Mouse (Mus musculus) stomach, embryonic 15.5 days (tissue): ENCODE measurements around the gene Serpinb6a. TPM values are rescaled to one million over a fixed set of nuclear protein-coding genes. Genes with fewer than 3 reads are reported as not detected.

Experiments
- ATAC-seq: fragments of 200-750 bp; cut with Nextera tagmentation; 2 replicates; pipeline ENCODE4 v1.8.0; 2017; ENCODE audit warnings: low read depth, moderate number of reproducible peaks, moderate TSS enrichment; ENCODE audit not compliant: insufficient read depth, low FRiP score
- H3K27ac ChIP-seq: fragments of 300-500 bp; sonication (generic); 2 replicates; pipeline ENCODE4 v1.5.1; 2015; ENCODE audit warnings: mild to moderate bottlenecking, inconsistent platforms
- H3K27me3 ChIP-seq: fragments of 300-500 bp; sonication (generic); replicated peaks from 2 replicates; pipeline ENCODE4 v1.6.1; 2015; ENCODE audit warnings: inconsistent platforms
- H3K36me3 ChIP-seq: fragments of 300-500 bp; sonication (generic); 2 replicates; pipeline ENCODE4 v1.6.1; 2015; ENCODE audit warnings: inconsistent platforms
- H3K4me1 ChIP-seq: fragments of 300-500 bp; sonication (generic); 2 replicates; pipeline ENCODE4 v1.6.1; 2015; ENCODE audit warnings: inconsistent platforms
- H3K4me2 ChIP-seq: fragments of 300-500 bp; sonication (generic); 2 replicates; pipeline ENCODE4 v1.6.1; 2015; ENCODE audit warnings: mild to moderate bottlenecking, inconsistent platforms
- H3K4me3 ChIP-seq: fragments of 300-500 bp; sonication (generic); replicated peaks from 2 replicates; pipeline ENCODE4 v1.5.1; 2015; ENCODE audit warnings: inconsistent platforms
- H3K9ac ChIP-seq: fragments of 300-500 bp; sonication (generic); 2 replicates; pipeline ENCODE4 v1.6.1; 2015; ENCODE audit warnings: inconsistent platforms
- H3K9me3 ChIP-seq: fragments of 300-500 bp; sonication (generic); 2 replicates; pipeline ENCODE4 v1.6.1; 2016; ENCODE audit warnings: inconsistent platforms
- WGBS: fragments of 180-500 bp; shearing (Covaris S2); methylation state at CpG from one replicate; pipeline ENCODE4 v1.1.7; 2015; 5-methylcytosine and 5-hydroxymethylcytosine counted together
- polyA plus RNA-seq: library from polyadenylated mRNA; unstranded; fragments of >200 nt; fragmentation: Nextera tagmentation; extraction: Ambion mirVana; gene quantifications from 2 replicates; pipeline ENCODE4 v1.2.1, GENCODE M21; 2015

The Serpinb6a gene
- polyA plus RNA-seq, 1 experiment from 2014 or later, result 74.6 TPM

GRCm38 (mm10) chr13:33966025-33966412, 36.6 kb downstream of the Serpinb6a start:
- Histone ChIP-seq H3K27me3 (no peaks in the 10 kb centered on the region), H3K27ac (no peak overlapping the region), H3K9me3 (no peaks in the 10 kb centered on the region), H3K36me3 (no peaks in the 10 kb centered on the region), H3K4me2 (peak overlapping the region; percentile 66), H3K4me3 (peak overlapping the region; percentile 59; the same call in 1 of the 2 replicates), H3K9ac (no peak overlapping the region), H3K4me1 (0 out of 2 replicates have a peak, but pooled peaks cover 6% of the 10 kb centered on the region)
- ATAC-seq, result no peak
- 32% methylated on average over 4 of the region's 4 CpGs for WGBS

- H3K27ac ChIP-seq, result peak overlapping the region; percentile 96
- H3K36me3 ChIP-seq, result no peaks in the 10 kb centered on the region
- H3K4me3 ChIP-seq, result peak overlapping the region; percentile 59
- no peaks in the 10 kb centered on the region for H3K27me3 ChIP-seq
- H3K9me3 ChIP-seq, result no peaks in the 10 kb centered on the region
- H3K4me2 ChIP-seq, result peak overlapping the region; percentile 66
- ATAC-seq, result peak; percentile 56; the same call in 1 of the 2 replicates
- 13% methylated on average over 14 of the region's 14 CpGs for WGBS
- H3K9ac ChIP-seq, result peak overlapping the region; percentile 52
- H3K4me1 ChIP-seq, result 0 out of 2 replicates have a peak, but pooled peaks cover 6% of the 10 kb centered on the region
These were observed 37.3 kb downstream of the Serpinb6a start for GRCm38 (mm10) chr13:33965056-33966024.

GRCm38 (mm10) chr13:33964206-33965046, 38.2 kb downstream of the Serpinb6a start, which contains the start of gene Nqo2:
Gene Nqo2, plus strand, starts transcription at chr13:33964687.
- peak within 1 kb of the TSS; percentile 52 for H3K9ac ChIP-seq
- peak; percentile 90 for ATAC-seq
- no peaks in the 10 kb centered on the region for H3K36me3 ChIP-seq
- peak within 1 kb of the TSS; percentile 96 for H3K27ac ChIP-seq
- peak within 1 kb of the TSS; percentile 59 for H3K4me3 ChIP-seq
- no peaks in the 10 kb centered on the region for H3K27me3 ChIP-seq
- WGBS, result 2% methylated on average over 22 of the region's 22 CpGs
- 0 out of 2 replicates have a peak, but pooled peaks cover 6% of the 10 kb centered on the region for H3K4me1 ChIP-seq
- H3K4me2 ChIP-seq, result peak within 1 kb of the TSS; percentile 66
- no peaks in the 10 kb centered on the region for H3K9me3 ChIP-seq

GRCm38 (mm10) chr13:33959771-33960170, 42.8 kb downstream of the Serpinb6a start:
- ATAC-seq, result no peak
- Histone ChIP-seq H3K27ac (no peak overlapping the region), H3K27me3 (no peaks in the 10 kb centered on the region), H3K36me3 (no peaks in the 10 kb centered on the region), H3K9ac (no peak overlapping the region), H3K4me3 (no peak overlapping the region), H3K9me3 (no peaks in the 10 kb centered on the region), H3K4me1 (no peaks in the 10 kb centered on the region), H3K4me2 (no peak overlapping the region)
- WGBS, result 92% methylated on average over 2 of the region's 2 CpGs

- no peak for ATAC-seq
- WGBS, result 40% methylated on average over 6 of the region's 6 CpGs
- Histone ChIP-seq H3K27ac (no peak overlapping the region), H3K9me3 (no peaks in the 10 kb centered on the region), H3K36me3 (no peaks in the 10 kb centered on the region), H3K4me1 (no peaks in the 10 kb centered on the region), H3K4me3 (no peak overlapping the region), H3K27me3 (no peaks in the 10 kb centered on the region), H3K9ac (no peak overlapping the region), H3K4me2 (no peak overlapping the region)
These were observed 45.8 kb downstream of the Serpinb6a start for GRCm38 (mm10) chr13:33956571-33957421.

GRCm38 (mm10) chr13:33952947-33953346, 49.6 kb downstream of the Serpinb6a start:
- ATAC-seq, result no peak
- Histone ChIP-seq H3K27me3 (no peaks in the 10 kb centered on the region), H3K4me2 (no peak overlapping the region), H3K27ac (no peak overlapping the region), H3K36me3 (no peaks in the 10 kb centered on the region), H3K4me3 (no peak overlapping the region), H3K9ac (no peak overlapping the region), H3K9me3 (no peaks in the 10 kb centered on the region), H3K4me1 (no peaks in the 10 kb centered on the region)
- WGBS, result 86% methylated on average over 2 of the region's 2 CpGs

GRCm38 (mm10) chr13:33952075-33952449, 50.5 kb downstream of the Serpinb6a start:
- no peak overlapping the region for H3K4me2 ChIP-seq
- no peaks in the 10 kb centered on the region for H3K9me3 ChIP-seq
- 42% methylated on average over 1 of the region's 1 CpGs for WGBS
- no peak overlapping the region for H3K27ac ChIP-seq
- H3K4me1 ChIP-seq, result no peaks in the 10 kb centered on the region
- H3K27me3 ChIP-seq, result no peaks in the 10 kb centered on the region
- no peak overlapping the region for H3K9ac ChIP-seq
- ATAC-seq, result no peak
- H3K36me3 ChIP-seq, result no peaks in the 10 kb centered on the region
- no peak overlapping the region for H3K4me3 ChIP-seq

- no peak for ATAC-seq
- Histone ChIP-seq H3K4me2 (no peak overlapping the region), H3K4me1 (no peaks in the 10 kb centered on the region), H3K36me3 (no peaks in the 10 kb centered on the region), H3K9me3 (no peaks in the 10 kb centered on the region), H3K4me3 (no peak overlapping the region), H3K27ac (no peak overlapping the region), H3K9ac (no peak overlapping the region), H3K27me3 (no peaks in the 10 kb centered on the region)
- WGBS, result 86% methylated on average over 4 of the region's 4 CpGs
These were observed 51.1 kb downstream of the Serpinb6a start for GRCm38 (mm10) chr13:33951308-33952074.

GRCm38 (mm10) chr13:33942212-33942779, 60.3 kb downstream of the Serpinb6a start:
- Histone ChIP-seq H3K27me3 (no peaks in the 10 kb centered on the region), H3K4me2 (no peak overlapping the region), H3K9me3 (no peaks in the 10 kb centered on the region), H3K9ac (no peak overlapping the region), H3K27ac (no peak overlapping the region), H3K4me1 (no peaks in the 10 kb centered on the region), H3K36me3 (no peaks in the 10 kb centered on the region), H3K4me3 (no peak overlapping the region)
- 42% methylated on average over 4 of the region's 4 CpGs for WGBS
- no peak for ATAC-seq

- 82% methylated on average over 5 of the region's 5 CpGs for WGBS
- Histone ChIP-seq H3K27ac (no peak overlapping the region), H3K36me3 (no peaks in the 10 kb centered on the region), H3K4me2 (no peak overlapping the region), H3K4me1 (no peaks in the 10 kb centered on the region), H3K4me3 (no peak overlapping the region), H3K27me3 (no peaks in the 10 kb centered on the region), H3K9ac (no peak overlapping the region), H3K9me3 (no peaks in the 10 kb centered on the region)
- no peak for ATAC-seq
These were observed 61.2 kb downstream of the Serpinb6a start for GRCm38 (mm10) chr13:33941288-33941808.
